Mouse (Mus musculus): ENCODE results near the gene Xlr5c. TPM values are rescaled to one million over a fixed set of nuclear protein-coding genes. Genes with fewer than 3 reads are reported as not detected.
"Not testable (repeated sequence)": the region's sequence is repeated elsewhere in the genome, so short reads cannot be mapped to it uniquely, and the experiment has no call there.

The Xlr5c gene
- polyA plus RNA-seq, 1 experiment from 2014 or later, result 0.59 TPM

GRCm38 (mm10) chrX:73321029-73321428 is 28.3 kb upstream of the Xlr5c start:
- no peak for ATAC-seq
- Histone ChIP-seq H3K27me3 (replicated peaks; ENCODE audit: control insufficient read depth, insufficient read depth, low read length) (no peaks in the 10 kb centered on the region), H3K36me3 (ENCODE audit: control insufficient read depth, insufficient read depth) (no peaks in the 10 kb centered on the region), H3K9ac (ENCODE audit: low read depth, low read length) (no peak overlapping the region), H3K27ac (ENCODE audit: low read depth, low read length) (no peak overlapping the region), H3K9me3 (ENCODE audit: control insufficient read depth) (no peaks in the 10 kb centered on the region), H3K4me2 (replicated peaks; ENCODE audit: low read depth) (no peak overlapping the region), H3K4me1 (replicated peaks; ENCODE audit: control insufficient read depth, insufficient read depth, low read length) (no peaks in the 10 kb centered on the region), H3K4me3 (ENCODE audit: low read depth, low read length) (no peak overlapping the region)
- 67% methylated on average over 3 of the region's 3 CpGs for WGBS
- TF ChIP-seq CTCF (IDR thresholded peaks at IDR 0.05; ENCODE audit: low read depth), result no peak

DNA sequence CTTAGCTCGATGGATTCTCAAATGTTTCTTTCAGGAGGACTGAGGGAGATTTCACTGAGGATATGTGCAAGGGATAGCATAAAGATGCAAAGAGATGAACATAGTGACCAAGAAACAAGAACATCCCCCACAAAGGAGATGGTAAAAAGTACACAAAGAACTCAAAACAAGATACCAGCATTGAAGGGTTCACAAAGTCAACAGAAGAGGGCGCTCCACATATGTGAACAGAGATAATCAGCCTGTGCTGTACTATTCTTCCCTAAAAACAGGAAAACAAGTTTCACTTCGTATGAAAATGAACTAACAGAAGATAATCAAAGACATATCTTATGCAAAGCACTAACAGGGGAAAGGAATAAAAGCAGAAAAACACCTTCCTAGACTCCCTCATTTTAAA is 19.7 kb upstream of the Xlr5c start:
- WGBS, result 42% methylated on average over 3 of the region's 3 CpGs
- no peak for ATAC-seq
- no peak overlapping the region for H3K9ac ChIP-seq (ENCODE audit: low read depth, low read length)

DNA sequence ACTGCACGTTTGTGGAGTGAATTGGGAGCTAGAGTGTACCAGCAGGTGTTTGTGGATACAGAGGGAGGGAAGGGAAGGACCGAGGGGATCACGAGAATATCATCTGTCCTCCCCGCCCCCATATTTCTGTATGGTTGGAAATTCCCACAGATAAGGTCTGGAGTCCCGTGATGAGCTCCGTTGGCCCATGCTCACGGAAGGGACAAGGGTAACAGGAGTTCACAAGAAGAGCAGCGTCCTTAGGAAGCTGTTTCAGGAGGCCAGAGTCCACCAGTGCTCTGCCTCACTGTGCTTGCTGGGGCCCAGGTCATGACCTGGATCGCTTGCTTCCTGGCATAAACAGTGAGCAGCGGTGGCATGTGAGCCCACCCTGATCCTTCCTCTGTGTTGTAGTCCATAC is 3.0 kb upstream of the Xlr5c start:
- not testable (repeated sequence) for H3K36me3 ChIP-seq (ENCODE audit: control insufficient read depth, insufficient read depth); H3K9me3 ChIP-seq (ENCODE audit: control insufficient read depth); H3K9ac ChIP-seq (ENCODE audit: low read depth, low read length); H3K27me3 ChIP-seq (replicated peaks; ENCODE audit: control insufficient read depth, insufficient read depth, low read length); H3K4me2 ChIP-seq (replicated peaks; ENCODE audit: low read depth); H3K4me1 ChIP-seq (replicated peaks; ENCODE audit: control insufficient read depth, insufficient read depth, low read length); H3K4me3 ChIP-seq (ENCODE audit: low read depth, low read length); H3K27ac ChIP-seq (ENCODE audit: low read depth, low read length); ATAC-seq
- 43% methylated on average over 6 of the region's 10 CpGs for whole genome bisulfite sequencing

More for the DNA sequence above, 19.7 kb upstream of the Xlr5c start:
- Histone ChIP-seq H3K36me3 (ENCODE audit: control insufficient read depth, insufficient read depth) (no peaks in the 10 kb centered on the region), H3K27ac (ENCODE audit: low read depth, low read length) (no peak overlapping the region), H3K4me3 (ENCODE audit: low read depth, low read length) (no peak overlapping the region), H3K4me2 (replicated peaks; ENCODE audit: low read depth) (no peak overlapping the region), H3K27me3 (replicated peaks; ENCODE audit: control insufficient read depth, insufficient read depth, low read length) (no peaks in the 10 kb centered on the region), H3K9me3 (ENCODE audit: control insufficient read depth) (no peaks in the 10 kb centered on the region), H3K4me1 (replicated peaks; ENCODE audit: control insufficient read depth, insufficient read depth, low read length) (no peaks in the 10 kb centered on the region)
- peak; percentile 69 for TF ChIP-seq CTCF (IDR thresholded peaks at IDR 0.05; ENCODE audit: low read depth)

GRCm38 (mm10) chrX:73265270-73265669 is 27.5 kb downstream of the Xlr5c start, which contains the start of gene Xlr3c:
Xlr3c (minus strand) TSS chrX:73265390.
- not testable (repeated sequence) for H3K4me2 ChIP-seq (replicated peaks; ENCODE audit: low read depth); H3K27ac ChIP-seq (ENCODE audit: low read depth, low read length); H3K4me1 ChIP-seq (replicated peaks; ENCODE audit: control insufficient read depth, insufficient read depth, low read length); H3K9me3 ChIP-seq (ENCODE audit: control insufficient read depth); H3K9ac ChIP-seq (ENCODE audit: low read depth, low read length); H3K27me3 ChIP-seq (replicated peaks; ENCODE audit: control insufficient read depth, insufficient read depth, low read length); H3K4me3 ChIP-seq (ENCODE audit: low read depth, low read length); ATAC-seq; H3K36me3 ChIP-seq (ENCODE audit: control insufficient read depth, insufficient read depth)
- 89% methylated on average over 14 of the region's 14 CpGs for WGBS

- not testable (repeated sequence) for H3K36me3 ChIP-seq (ENCODE audit: control insufficient read depth, insufficient read depth); H3K4me1 ChIP-seq (replicated peaks; ENCODE audit: control insufficient read depth, insufficient read depth, low read length); H3K9me3 ChIP-seq (ENCODE audit: control insufficient read depth); H3K27me3 ChIP-seq (replicated peaks; ENCODE audit: control insufficient read depth, insufficient read depth, low read length); H3K27ac ChIP-seq (ENCODE audit: low read depth, low read length); H3K4me3 ChIP-seq (ENCODE audit: low read depth, low read length); ATAC-seq; H3K4me2 ChIP-seq (replicated peaks; ENCODE audit: low read depth); H3K9ac ChIP-seq (ENCODE audit: low read depth, low read length)
- WGBS, result 78% methylated on average over 1 of the region's 2 CpGs
Observed at GRCm38 (mm10) chrX:73262428-73262827, 30.3 kb downstream of the Xlr5c start.

DNA sequence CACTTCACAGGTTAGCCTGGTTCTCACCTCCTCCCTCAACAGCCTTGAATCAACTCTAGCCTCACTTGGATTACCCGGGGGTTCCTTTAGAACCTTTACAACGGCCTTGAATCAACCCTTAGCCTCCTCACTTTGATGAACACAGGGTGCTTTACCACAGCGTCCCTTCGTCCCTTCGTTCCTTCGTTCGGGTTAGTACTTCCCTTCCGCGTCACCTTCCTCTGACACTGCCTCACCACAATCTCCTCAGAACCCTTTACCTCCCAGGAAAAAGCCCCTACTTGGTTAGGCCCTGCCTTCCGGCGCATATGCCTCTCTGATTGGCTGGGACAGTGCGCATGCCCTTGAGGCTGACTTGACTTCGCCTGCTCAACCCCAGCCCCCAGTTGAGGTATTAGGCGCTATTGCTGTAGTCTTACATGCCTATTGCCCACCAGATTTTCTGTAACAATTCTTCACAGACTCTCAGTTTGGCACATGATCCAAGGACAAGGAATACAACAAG is 49.9 kb downstream of the Xlr5c start, which contains the start of gene Xlr4c:
TSS of gene Xlr4c (minus strand) at position 310 of the 505 bp plus-strand sequence.
- H3K9me3 ChIP-seq (ENCODE audit: control insufficient read depth); H3K36me3 ChIP-seq (ENCODE audit: control insufficient read depth, insufficient read depth); H3K4me2 ChIP-seq (replicated peaks; ENCODE audit: low read depth); H3K9ac ChIP-seq (ENCODE audit: low read depth, low read length); H3K4me3 ChIP-seq (ENCODE audit: low read depth, low read length); H3K27me3 ChIP-seq (replicated peaks; ENCODE audit: control insufficient read depth, insufficient read depth, low read length); ATAC-seq; H3K27ac ChIP-seq (ENCODE audit: low read depth, low read length); H3K4me1 ChIP-seq (replicated peaks; ENCODE audit: control insufficient read depth, insufficient read depth, low read length): not testable (repeated sequence)
- WGBS, result 84% methylated on average over 13 of the region's 14 CpGs

Other genes starting within 250 kb of the Xlr5c start
- gene Pnma3, start 228.2 kb downstream of the Xlr5c start, polyA plus RNA-seq (2015; fragmentation: Nextera tagmentation; extraction: Ambion mirVana), result 0.04 TPM in 1 of 2 replicates, not detected in the other
- 1.9 and 4.1 TPM in 2 replicates for gene Xlr4a, start 210.5 kb downstream of the Xlr5c start, polyA plus RNA-seq (2015; fragmentation: Nextera tagmentation; extraction: Ambion mirVana)
- 2.8 and 6.3 TPM in 2 replicates for gene Xlr3a, start 195.9 kb downstream of the Xlr5c start, polyA plus RNA-seq (2015; fragmentation: Nextera tagmentation; extraction: Ambion mirVana)
- 1.8 and 2.4 TPM in 2 replicates for gene Gm14685, start 175.9 kb downstream of the Xlr5c start, polyA plus RNA-seq (2015; fragmentation: Nextera tagmentation; extraction: Ambion mirVana)
- gene Xlr5b, start 144.2 kb downstream of the Xlr5c start, polyA plus RNA-seq (2015; fragmentation: Nextera tagmentation; extraction: Ambion mirVana), result 0.17 TPM in 1 of 2 replicates, not detected in the other
- gene DXBay18, start 143.5 kb downstream of the Xlr5c start, polyA plus RNA-seq (2015; fragmentation: Nextera tagmentation; extraction: Ambion mirVana), result 1.4 and 1.8 TPM in 2 replicates
- gene Spin2d, start 116.0 kb downstream of the Xlr5c start, polyA plus RNA-seq (2015; fragmentation: Nextera tagmentation; extraction: Ambion mirVana), result not detected in 2 replicates
- 0.91 and 2.6 TPM in 2 replicates for gene Xlr3b, start 100.8 kb downstream of the Xlr5c start, polyA plus RNA-seq (2015; fragmentation: Nextera tagmentation; extraction: Ambion mirVana)
- gene Xlr4b, start 78.6 kb downstream of the Xlr5c start, polyA plus RNA-seq (2015; fragmentation: Nextera tagmentation; extraction: Ambion mirVana), result 0.50 and 0.88 TPM in 2 replicates
- gene F8a, start 64.7 kb downstream of the Xlr5c start, polyA plus RNA-seq (2015; fragmentation: Nextera tagmentation; extraction: Ambion mirVana), result 21.8 and 24.2 TPM in 2 replicates
- 0.40 and 0.63 TPM in 2 replicates for gene Xlr4c, start 49.8 kb downstream of the Xlr5c start, polyA plus RNA-seq (2015; fragmentation: Nextera tagmentation; extraction: Ambion mirVana)
- not detected in 2 replicates for gene Xlr3c, start 27.6 kb downstream of the Xlr5c start, polyA plus RNA-seq (2015; fragmentation: Nextera tagmentation; extraction: Ambion mirVana)
- 0.65 and 0.97 TPM in 2 replicates for gene Xlr5a, start within 50 bp of the Xlr5c start, polyA plus RNA-seq (2015; fragmentation: Nextera tagmentation; extraction: Ambion mirVana)
- not detected in 2 replicates for gene Gm45015, start 43.9 kb upstream of the Xlr5c start, polyA plus RNA-seq (2015; fragmentation: Nextera tagmentation; extraction: Ambion mirVana)
- 2.2 and 2.3 TPM in 2 replicates for gene Zfp275, start 49.6 kb upstream of the Xlr5c start, polyA plus RNA-seq (2015; fragmentation: Nextera tagmentation; extraction: Ambion mirVana)
- gene Gm18336, start 105.8 kb upstream of the Xlr5c start, polyA plus RNA-seq (2015; fragmentation: Nextera tagmentation; extraction: Ambion mirVana), result not detected in 2 replicates
- 0.21 and 0.26 TPM in 2 replicates for gene Zfp92, start 118.1 kb upstream of the Xlr5c start, polyA plus RNA-seq (2015; fragmentation: Nextera tagmentation; extraction: Ambion mirVana)
- not detected in 2 replicates for gene Trex2, start 142.4 kb upstream of the Xlr5c start, polyA plus RNA-seq (2015; fragmentation: Nextera tagmentation; extraction: Ambion mirVana)
- gene Haus7, start 166.1 kb upstream of the Xlr5c start, polyA plus RNA-seq (2015; fragmentation: Nextera tagmentation; extraction: Ambion mirVana), result 38.2 and 38.6 TPM in 2 replicates
- 35.2 and 43.0 TPM in 2 replicates for gene Bgn, start 190.6 kb upstream of the Xlr5c start, polyA plus RNA-seq (2015; fragmentation: Nextera tagmentation; extraction: Ambion mirVana)
- gene Atp2b3, start 210.1 kb upstream of the Xlr5c start, polyA plus RNA-seq (2015; fragmentation: Nextera tagmentation; extraction: Ambion mirVana), result 0.12 and 0.13 TPM in 2 replicates